Mouse (Mus musculus) spleen, adult 12 weeks (tissue): ENCODE results near the gene Hoxb7.
A peak's percentile ranks its signal among the peaks of the same experiment; 100 is the strongest.

ENCODE experiments used
- DNase-seq: peaks from one replicate; pipeline ENCODE4 v3.0.0; 2022; ENCODE audit warnings: low spot score

Hoxb7 gene

DNA sequence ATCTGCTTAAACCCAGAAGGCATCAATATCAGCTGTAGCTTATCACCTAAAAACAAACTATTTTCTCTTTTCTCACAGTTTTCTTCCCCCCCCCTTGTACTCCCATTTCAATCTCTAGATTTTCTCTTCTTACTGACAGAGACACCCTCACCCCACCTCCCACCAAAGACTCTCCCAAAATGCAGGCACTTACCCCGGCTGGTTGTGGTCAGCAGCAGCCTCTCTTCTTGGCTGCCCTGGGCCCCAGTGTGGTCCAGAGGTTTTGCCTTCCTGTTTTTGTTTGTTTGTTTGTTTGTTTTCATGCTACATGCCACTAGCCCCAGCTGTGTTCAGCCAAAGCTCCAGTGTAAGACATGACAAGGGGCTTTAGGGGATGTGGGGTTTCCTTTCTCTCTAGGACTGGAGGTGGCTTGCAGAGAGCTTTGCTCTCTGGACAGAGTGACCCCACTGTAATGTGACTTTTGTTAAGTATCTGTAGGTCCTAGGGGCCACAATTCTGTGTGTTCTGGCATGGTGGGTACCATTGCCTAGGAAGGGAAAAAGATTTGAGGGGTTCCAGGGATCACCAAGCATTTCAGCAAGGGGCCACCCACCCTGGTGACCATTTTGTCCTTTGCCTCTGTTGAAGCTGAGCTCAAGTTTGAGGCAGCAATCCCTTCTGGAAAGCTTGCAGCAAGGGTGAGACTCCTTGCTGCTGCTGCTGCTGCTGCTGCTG is 18.2 kb upstream of the Hoxb7 start:
- no peak for DNase-seq

DNA sequence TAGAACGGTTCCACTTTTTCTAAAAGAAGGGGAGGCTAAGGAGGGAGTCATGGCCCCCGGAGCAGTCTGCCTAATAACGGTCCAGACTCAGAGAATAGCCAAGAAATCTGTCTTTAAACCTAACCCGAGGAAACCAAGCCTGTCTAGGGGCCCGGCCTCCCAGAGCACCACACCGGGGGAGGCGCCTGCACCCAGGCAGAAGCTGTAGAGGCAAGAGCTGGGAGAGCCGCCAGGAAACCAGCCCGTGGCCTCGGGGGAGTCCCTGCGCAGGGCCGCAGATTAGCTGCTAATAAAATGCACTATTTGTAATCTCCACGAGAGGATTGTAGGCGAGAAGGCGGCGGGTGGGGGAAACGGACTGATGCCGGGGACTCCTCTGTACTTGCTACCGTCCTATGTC is 16.6 kb upstream of the Hoxb7 start:
- no peak for DNase-seq

DNA sequence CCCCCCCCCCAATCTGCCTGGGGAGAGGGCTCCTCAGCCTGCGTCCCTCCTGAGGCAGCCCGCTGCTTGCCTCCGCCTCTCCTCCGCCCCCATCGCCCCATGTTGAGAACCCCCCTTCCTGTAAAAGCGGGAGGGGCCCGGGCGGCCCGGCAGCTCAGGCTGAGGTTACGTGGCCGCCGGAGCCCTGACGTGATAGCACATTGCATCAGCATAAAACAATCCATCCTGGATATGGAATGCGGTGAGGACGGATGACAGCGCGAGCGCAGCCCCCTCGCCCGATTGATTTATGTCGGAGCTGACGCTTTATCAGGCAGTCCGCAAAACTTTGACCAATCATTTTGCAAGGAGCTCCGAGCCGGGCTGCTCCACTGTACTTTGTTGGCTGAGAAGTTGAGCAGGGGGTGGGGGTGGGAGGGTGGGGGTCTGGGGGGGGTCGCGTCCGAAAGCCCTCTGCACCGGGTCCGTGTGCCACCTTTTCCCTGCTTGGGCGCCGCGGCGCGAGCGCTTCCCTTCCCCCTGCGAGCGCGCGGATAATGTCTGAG is 15.4 kb upstream of the Hoxb7 start, which contains the start of gene Hoxb9:
Gene Hoxb9 (plus strand): TSS at position 462 of the 545 bp plus-strand sequence.
- DNase-seq = no peak

DNA sequence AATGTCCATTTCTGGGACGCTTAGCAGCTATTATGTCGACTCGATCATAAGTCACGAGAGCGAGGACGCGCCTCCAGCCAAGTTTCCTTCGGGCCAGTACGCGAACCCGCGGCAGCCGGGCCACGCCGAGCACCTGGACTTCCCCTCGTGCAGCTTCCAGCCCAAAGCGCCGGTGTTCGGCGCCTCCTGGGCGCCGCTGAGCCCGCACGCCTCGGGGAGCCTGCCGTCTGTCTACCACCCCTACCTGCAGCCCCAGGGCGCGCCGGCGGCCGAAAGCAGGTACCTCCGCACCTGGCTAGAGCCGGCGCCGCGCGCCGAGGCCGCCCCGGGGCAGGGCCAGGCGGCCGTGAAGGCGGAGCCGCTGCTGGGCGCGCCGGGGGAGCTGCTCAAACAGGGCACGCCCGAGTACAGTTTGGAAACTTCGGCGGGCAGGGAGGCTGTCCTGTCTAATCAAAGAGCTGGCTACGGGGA is 14.8 kb upstream of the Hoxb7 start:
- no peak for DNase-seq

DNA sequence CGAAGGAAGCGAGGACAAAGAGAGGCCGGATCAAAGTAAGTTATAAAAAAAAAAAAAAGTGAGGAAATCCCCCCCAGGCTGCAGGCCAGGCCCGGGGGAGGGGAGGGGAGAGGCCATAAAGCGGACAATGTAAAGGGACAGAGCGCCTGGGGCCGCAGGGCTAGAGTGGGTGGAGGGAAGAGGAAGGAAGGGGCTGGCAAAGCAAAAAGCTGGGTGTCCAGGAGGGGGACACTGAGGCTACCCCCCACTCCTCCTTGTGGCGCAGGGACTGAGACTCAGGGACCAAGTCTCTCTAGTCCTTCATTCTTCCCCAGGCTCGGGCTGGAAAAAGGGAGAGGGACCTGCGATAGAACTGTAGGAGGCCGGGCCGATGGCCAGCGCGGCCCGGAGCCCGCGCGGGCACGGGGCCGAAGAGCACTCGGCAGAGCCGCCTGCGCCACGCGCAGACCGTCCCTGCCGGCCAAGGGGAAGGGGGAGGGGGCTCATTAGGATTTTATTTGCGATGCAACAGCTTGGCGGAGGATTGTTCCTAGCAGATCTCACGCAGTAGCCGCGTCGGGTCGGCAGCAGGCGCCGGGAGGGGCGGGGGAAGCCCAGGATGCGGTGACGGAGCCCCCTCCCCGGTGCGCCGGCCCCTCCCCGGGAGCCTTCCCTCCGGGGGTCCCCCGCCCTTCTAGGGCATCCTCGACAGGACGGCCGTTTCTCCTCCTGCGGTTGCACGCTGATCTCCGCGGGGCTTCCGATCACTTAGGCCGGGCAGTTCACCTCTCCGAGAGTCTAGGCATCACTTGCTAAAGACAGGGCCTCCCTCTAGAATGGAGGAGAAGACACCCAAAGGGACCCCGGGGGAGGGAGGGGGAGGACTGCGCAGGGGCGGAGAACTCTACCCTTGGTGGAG is 14.2 kb upstream of the Hoxb7 start:
- DNase-seq = no peak

DNA sequence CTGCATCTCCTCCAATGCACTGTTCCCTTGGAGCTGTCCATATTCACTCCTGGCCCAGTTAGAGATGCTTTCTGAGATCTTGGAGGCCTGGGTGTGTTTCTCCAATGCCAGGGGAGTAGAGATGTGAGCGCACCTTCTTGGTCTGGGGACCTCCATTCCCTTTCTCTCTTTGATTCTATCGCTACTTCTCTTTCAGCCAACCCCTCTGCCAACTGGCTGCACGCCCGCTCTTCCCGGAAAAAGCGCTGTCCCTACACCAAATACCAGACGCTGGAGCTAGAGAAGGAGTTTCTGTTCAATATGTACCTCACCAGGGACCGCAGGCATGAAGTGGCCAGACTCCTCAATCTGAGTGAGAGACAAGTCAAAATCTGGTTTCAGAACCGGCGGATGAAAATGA is 12.0 kb upstream of the Hoxb7 start:
- no peak for DNase-seq

DNA sequence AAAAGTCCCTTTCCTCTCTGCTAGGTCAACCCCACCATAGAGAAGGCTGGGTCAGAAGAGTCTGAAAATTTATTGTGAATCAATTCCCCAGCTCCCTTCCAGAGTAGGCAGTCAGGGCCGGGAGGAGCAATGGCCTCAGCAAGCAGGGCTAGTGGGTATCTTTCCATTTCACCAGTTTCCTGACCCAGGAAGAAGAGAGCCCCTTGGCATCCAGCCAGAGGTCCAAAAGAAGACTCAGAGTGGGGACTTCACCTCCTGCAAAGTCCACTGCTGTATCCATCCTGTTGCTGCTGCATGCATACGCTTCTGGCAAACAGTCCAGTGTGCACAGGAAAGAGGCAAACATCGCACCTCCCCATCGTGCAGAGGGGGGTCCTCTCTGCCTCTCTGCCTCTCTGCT is 10.5 kb upstream of the Hoxb7 start:
- DNase-seq = no peak

DNA sequence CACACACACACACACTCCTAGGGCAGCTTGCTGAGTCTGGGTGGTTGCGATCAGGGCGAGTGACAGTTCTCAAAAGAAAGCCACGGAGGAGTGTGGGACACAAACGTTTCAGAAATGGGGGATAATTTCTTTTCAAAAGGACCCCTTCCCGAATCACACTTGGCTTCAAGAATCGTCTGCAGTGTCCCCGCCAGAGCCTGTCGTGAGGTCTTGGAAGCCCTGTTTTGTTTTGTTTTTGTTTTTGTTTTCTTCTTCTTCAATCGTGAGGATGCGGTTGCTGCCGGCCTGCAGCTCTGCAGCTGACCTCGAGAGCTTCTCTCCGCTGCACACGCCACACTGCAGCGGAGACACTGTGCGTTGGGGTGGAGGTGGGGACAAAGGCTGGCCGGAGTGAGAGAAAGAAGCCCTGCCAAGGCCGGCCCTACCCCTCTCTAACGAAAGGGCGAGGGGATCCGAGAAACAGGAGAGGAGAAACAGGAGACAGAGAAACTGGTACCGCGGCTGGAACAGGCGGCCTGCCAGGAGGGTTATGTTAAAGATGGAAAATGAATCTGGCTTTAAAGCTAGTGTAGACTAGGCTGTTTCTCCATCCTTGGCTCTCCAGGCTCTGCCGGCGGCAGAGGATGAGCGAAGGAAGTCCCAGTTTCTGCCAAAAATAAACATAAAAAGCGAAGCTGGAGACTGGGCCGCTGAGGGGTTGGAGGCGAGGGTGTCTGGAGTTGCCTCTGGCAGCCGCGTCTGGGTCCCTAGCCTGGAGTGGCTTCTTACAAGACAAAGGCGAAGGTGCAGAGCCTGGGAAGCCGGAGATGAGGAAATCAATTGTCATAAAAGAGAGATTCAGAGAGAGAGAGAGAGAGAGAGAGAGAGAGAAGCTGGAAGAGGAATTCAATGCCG is 9.0 kb upstream of the Hoxb7 start:
- DNase-seq = no peak

DNA sequence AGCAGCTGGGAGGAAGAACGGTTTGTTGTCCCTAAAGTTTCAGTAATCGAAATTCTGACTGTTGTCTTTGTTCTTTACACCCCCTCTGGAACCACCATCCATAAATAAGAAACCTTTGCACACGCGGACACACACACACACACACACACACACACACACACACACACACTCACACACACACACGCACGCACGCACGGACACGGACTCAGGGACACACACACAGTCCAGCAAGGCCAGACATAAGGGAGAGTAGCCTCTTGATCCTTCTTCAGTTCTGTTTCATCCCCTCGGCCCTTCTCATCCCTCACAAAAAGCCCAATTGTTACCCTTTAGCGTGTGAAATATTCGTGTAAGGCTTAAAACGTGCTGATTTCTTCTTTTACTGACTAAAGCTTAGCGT is 8.1 kb upstream of the Hoxb7 start:
- no peak for DNase-seq

DNA sequence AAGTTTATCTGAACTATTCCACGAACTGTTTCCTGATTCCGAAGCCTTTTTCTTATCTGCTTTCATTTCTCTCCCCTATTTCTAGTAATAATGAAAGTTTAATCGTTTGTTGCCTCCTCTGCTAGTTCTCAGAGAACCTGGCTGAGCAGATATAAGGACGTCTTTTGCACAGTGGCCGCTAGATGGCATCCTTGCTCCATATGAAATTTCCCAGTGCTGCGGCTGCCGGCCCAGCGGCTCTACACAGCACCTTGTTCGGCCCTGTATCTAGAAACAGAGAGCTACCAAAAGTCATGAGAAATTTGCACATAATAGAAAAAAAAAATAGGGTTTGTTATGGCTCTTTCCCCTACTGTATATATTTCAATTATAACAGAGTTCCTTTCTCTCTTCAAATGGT is 7.7 kb upstream of the Hoxb7 start:
- peak; percentile 45 for DNase-seq

DNA sequence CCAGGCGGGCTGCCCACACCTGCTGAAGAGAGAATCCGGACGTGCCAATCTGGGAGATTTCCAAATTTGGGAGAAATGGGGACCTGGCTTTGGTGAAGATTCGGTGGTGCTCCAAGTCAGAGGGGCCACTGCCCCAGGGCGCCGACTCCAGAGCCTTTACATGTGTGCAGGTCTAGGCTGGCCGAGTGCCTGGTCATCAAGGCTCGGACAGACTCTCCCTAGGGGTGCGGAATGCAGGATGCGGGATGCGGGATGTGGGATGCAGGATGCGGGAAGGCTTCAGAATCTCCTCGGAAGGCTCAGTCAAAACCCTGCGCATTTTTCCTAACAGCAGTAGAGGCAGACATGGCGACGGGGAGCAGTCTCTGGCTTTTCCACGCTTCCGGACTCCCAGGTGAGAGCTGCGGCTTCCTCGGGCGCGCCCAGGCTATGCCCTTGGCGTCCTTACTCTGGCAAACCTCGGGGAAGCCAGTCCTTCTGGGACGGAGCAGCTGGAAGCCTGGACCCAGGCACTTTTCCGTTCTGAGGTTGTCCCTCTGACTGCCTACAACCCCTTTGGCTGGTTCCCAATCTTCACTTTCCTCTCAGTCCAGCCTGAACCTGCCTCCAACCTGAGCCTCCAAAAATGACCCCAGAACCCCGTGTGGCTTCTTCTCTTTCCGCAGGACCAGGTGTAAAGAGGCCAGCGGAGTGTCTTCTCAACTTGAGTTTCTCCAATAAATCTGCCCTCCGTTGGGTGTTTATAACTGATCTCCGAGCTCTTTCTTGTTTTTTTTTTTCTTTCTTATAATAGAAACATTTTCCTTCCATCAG is 6.8 kb upstream of the Hoxb7 start:
- no peak for DNase-seq

DNA sequence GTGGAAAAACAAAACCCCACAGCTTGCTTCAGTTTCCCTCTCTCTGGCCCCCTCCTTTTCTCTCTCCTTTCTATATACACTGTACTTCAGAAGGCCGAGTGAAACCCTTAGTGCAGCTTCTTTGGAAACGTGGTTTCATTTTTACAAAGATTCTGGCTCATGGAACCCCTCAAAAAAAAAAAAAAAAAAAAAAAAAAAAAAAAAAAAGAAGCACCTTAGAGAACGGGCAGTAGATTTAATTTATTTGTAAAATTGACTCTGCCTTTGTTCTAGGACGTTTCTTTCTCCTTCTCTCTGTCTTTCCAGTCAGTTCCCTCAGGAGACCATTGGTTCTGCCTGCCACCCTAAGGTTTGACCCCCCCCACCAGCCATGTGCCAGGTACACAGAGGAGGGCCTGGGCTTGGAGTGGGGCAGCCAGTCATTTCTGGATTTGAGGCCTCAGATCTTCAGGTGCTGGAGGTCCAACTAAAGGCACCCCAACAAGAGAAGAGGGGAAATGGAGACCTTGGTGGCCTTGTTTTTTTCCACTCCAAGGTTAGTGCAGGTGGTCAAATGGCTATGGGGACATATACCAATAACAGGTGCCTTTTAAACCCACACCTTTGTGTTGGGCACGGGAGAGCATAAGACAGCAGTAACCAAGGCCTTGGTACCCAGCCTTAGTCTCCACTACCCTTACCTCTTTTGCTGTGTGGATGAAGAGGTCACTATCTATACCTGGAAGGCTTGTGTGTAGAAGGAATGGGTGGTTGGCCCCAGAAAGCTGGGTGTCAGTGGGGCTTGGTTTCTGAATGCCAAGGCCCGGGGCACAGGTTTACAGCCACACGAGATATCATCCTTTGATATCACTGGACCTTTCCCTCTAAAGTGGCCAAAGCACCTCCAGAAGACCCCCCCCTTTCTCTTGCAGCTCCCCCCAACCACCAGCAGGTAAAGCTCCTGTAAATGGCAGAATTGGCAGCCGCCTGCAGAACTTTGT is 5.7 kb upstream of the Hoxb7 start:
- DNase-seq = no peak

DNA sequence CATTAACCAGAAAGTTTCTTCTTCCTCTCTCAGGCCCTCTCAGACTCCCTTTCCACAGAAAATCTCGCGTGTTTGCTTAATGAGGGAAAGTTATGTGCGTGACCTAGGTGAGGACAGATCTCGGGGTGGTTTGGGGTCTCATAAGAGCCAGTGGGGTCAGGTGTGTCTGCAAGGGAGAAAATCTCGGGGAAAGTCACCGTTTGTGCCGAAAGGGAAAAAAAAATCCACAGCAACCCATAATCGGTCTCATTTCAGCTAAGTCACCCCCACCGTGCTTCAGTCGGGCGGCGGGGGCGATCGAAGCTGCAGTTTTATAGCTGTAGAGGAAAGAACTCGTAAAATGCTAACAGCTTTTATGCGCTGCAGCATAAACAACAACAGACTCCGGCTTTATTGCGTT is 5.0 kb upstream of the Hoxb7 start:
- DNase-seq = no peak

DNA sequence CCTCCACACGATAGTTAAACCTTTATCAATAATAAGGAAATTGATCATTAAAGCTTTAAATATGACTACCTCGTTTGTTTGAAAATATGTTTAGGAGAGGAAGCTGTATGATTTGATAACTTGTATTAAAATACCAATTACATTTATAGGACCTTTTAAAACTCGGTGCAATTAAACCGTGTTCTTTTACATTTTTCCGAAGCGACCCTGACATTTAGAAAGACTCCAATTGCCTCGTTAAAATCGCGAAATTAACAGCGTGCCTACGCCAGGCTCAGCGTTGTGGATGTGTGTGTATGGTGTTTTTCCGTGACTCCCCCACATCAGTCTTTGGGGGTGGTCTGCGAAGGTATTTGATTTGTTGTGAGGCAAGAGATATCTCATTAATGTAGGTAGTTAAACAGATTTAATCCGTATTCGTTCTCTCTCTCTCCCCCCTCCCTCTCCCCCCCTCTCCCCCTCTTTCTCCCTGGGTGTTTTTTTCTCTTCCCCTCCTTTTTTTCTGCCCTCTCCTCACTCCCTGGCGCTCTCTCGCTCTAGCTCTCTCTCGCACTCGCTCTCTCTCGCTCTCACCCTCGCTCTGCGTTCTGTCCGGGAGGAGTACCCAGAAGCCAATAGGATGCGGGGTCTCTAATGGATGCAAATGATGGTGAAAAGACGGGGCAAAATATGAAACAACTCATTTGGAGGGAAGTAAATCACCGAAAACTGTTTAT is 4.4 kb upstream of the Hoxb7 start, which contains the start of gene Hoxb8:
Gene Hoxb8 (plus strand): TSS at position 51 of the 716 bp plus-strand sequence.
- DNase-seq = no peak

DNA sequence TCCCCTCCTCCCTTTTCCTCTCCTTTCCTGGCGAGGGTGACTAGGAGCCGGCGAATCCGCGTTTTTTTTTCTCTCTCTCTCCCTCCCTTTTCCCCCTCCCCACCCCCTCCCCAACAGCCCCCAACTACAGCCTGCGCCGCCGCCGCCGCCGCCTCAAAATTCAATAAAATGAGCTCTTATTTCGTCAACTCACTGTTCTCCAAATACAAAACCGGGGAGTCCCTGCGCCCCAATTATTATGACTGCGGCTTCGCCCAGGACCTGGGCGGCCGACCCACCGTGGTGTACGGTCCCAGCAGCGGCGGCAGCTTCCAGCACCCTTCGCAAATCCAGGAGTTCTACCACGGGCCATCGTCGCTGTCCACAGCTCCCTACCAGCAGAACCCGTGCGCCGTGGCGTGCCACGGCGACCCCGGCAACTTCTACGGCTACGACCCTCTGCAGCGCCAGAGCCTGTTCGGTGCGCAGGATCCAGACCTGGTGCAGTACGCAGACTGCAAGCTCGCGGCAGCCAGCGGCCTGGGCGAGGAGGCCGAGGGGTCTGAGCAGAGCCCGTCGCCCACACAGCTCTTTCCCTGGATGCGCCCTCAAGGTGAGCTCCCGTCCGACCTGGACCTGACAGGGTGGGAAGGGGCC is 3.5 kb upstream of the Hoxb7 start:
- DNase-seq = no peak

DNA sequence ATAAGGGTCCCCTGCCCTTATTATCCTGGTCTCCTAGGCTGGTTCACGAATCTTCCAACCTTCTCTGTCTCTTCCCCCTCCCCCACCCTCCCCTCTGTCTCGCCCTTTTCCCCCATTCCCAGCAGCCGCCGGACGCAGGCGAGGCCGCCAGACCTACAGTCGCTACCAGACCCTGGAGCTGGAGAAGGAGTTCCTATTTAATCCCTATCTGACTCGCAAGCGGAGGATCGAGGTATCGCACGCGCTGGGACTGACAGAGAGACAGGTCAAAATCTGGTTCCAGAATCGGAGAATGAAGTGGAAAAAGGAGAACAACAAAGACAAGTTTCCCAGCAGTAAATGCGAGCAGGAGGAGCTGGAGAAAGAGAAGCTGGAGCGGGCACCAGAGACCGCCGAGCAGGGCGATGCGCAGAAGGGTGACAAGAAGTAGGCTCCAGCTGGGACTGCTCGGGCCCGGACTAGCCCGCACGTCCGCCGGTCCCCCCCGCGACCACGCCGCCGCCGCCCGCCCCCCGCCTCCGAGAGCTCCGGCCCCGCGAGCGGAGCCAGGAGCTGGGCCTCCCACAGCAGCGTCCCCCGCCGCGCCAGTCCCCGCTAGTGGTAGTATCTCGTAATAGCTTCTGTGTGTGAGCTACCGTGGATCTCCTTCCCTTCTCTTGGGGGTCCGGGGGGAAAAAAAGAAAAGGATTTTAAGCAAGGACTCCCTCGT is 2.2 kb upstream of the Hoxb7 start:
- no peak for DNase-seq

DNA sequence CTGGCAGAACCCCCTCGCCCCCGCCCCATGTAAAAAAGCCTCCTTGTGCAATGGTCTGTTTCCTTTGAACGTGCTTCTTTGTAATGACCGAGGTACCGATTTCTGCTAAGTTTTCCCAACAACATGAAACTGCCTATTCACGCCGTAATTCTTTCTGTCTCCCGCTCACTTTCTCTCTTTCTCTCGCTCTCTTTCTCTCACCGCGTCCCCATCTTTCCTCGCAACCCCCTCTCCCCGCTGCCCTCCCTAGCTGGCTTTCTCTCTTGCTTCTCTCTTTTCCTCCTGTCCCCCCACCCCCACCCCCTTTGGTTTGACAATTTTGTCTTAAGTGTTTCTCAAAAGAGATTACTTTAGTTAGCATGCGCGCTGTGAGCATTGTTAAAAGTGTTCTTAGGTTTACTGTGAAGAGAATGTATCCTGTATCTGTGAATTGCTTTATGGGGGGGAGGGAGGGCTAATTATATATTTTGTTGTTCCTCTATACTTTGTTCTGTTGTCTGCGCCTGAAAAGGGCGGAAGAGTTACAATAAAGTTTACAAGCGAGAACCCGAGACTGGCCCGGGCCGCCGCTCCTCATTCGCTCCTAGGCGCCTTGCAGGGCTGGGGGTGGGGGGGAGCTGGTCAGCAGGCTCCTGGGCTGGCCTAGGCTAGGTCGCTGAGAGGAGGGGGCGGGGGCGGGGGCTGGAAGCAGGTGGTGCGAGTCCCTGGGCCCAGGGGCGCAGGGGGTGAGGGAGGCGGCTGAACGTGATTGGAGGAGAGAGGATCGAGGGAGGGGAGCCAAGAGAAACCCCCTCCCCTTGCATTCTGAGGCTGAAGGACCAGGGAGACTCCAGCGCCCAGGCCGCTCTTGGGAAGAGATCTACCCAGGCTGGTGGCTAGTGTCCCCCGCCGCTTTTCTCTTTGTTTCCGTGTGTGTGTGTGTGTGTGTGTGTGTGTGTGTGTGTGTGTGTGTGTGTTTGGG is 1.4 kb upstream of the Hoxb7 start:
- no peak for DNase-seq
